Mouse (Mus musculus): ENCODE data around the gene Rnd1.
A peak's percentile ranks its signal among the peaks of the same experiment; 100 is the strongest.

Rnd1 gene

GRCm38 (mm10) chr15:98680660-98681059 lies 3.4 kb upstream of the Rnd1 start:
- no peak for DNase-seq (ENCODE audit: low spot score in 2 of 2)

- DNase-seq (ENCODE audit: low spot score in 2 of 2): no peak
Observed at GRCm38 (mm10) chr15:98677977-98678376, 716 bp upstream of the Rnd1 start.

DNA sequence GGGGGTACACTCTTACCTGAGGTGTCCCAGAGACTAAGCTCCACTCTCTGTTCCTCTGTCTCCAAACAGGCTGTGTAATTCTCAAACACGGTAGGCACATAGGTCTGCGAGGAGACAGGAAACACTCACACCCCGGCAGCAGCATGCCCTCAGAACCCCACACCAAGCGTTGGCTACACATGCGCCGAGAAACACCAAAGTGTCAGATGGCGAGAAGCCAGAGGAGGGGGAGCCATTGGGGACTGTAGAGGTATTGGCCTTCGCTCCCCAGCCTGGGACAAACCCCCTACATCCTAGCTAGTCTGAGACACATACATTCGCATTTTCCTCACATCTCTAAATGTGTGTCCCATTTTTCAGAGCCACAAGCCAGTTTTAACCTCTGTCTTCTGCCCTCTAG lies 790 bp downstream of the Rnd1 start:
- no peak for DNase-seq (ENCODE audit: low spot score in 2 of 2)

DNA sequence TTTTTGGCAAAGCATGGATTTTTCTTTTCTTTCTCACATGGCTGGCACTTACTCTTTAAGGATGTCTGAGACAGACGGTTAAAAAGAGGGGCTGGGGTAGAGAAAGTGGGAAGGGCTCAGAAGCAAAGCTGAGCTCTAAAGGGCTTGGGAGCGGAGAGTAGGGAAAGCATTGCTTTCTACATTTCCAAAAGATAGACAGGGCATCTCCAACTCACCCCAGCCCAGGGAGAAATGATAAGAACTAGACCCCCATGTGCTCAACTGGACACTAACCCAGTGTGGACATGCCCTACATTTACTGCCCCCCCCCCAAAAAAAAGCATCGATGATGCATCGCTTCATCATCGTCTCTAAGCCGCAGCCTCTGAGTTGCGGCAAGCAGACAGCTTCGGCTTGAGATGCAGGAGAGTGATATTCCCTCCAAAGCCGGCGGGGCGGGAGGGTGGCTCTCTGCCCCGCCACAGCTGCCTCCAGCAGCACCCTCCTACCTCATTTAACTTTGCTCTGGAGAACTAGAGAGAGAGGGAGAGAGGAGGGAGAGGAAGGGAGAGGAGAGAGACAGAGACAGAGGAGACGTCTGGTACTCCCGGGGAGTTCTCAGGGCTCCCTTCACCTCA lies 1.5 kb downstream of the Rnd1 start:
- DNase-seq (ENCODE audit: low spot score in 2 of 2): no peak

GRCm38 (mm10) chr15:98674994-98675545 lies 2.2 kb downstream of the Rnd1 start:
- DNase-seq (ENCODE audit: low spot score in 2 of 2): no peak

DNA sequence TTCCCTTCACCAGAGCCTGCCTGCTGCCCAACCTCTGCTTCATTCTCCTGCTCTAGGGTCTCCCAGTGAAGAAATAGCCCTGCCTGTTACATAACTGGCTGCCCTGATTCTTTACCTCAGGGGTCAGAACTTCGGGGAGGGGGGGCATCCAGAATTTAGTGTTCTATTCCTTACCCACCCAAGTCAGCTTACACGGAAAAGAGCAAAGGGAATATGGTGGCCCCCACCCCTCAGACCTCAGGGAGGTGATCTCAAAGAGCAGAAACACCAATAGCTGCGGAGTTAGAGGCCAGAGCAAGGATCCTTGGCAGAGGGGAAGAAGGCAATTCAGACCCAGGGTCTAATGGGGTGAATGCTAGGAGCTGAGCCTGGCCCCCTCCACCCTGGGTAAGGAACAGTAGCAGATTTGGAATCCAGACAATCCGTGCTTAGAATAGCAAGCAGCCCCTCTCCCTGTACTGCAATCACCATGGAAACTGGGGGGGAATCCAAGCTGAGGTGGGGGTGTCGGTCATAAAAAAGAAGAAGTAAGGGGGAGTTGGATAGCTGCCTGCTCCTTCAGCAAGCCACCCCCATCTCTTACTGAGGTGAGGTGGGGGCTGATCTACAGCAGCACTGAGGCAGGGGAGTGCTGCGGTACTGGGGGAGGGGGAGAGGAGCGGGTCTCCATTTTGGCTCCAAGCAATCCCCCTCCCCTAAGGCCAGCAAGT lies 2.8 kb downstream of the Rnd1 start:
- no peak for DNase-seq (ENCODE audit: low spot score in 2 of 2)

- DNase-seq (ENCODE audit: low spot score in 2 of 2): no peak
Observed at GRCm38 (mm10) chr15:98673732-98674131, 3.5 kb downstream of the Rnd1 start.

DNA sequence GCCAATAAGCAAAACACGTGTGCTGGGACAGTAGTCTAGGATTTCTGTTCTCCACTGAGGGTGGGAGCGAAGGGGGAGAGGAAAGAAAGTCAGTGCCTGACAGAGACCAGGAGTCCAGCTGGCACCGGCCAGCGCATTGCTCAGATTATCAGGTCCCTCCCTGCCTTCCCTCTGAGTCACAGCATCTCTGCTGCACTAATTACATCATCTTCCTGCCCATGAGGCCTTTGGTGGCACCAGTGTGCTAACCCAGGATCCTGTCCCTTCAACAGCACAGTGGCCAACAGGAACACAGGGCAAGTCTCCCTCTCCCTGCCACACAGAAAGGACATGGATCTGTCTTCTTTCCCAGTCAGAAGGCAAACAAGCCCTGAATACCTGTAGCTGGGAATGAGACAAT lies 4.7 kb downstream of the Rnd1 start:
- no peak for DNase-seq (ENCODE audit: low spot score in 2 of 2)

- DNase-seq (ENCODE audit: low spot score in 2 of 2): no peak
Observed at GRCm38 (mm10) chr15:98664042-98664907, 13.0 kb downstream of the Rnd1 start.

- DNase-seq (ENCODE audit: low spot score in 2 of 2): peak; percentile 93 to 99
Observed at GRCm38 (mm10) chr15:98662567-98663545, 14.4 kb downstream of the Rnd1 start, which contains the start of gene Ddx23. TSS of gene Ddx23 (minus strand) at chr15:98662894.

DNA sequence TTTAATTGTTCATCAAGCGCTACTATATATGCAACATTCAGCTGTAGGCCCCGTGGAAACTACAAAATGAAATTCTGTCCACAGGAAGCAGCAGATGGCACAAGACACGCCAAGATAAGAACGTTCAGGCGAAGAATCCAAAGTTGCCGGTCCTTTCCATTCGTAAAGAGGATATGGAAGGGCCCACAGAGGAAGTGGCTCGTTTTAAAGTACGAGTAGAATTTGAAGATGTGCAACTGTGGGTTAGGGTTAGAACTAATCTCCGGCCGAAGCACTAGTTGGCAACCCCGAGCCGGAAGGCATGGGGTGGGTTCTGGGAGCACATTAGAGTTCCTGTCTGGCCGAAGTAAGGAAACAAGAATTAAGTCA lies 15.1 kb downstream of the Rnd1 start:
- DNase-seq (ENCODE audit: low spot score in 2 of 2): no peak

GRCm38 (mm10) chr15:98656982-98657751 lies 20.1 kb downstream of the Rnd1 start:
- DNase-seq (ENCODE audit: low spot score in 2 of 2): no peak

GRCm38 (mm10) chr15:98652174-98652573 lies 25.1 kb downstream of the Rnd1 start:
- DNase-seq (ENCODE audit: low spot score in 2 of 2): no peak

DNA sequence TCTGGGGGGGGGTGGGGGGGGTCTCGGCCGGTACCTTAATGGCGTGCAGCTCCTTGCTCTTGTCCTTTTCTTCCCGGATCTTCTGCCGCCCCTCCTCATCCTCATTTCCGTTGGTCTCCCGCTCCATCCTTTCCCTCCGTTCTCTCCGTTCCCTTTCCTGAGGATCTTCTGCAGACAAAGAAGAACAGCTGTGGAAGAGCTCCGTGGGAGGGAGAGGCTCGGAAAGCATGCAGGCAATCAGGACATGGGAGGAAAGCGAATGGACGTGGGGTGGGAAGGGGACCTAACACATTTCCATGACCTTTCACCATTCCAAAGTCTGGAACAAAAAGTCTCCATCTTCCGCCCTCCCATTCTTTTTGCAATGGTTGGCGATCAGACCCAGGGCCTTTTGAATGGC lies 25.8 kb downstream of the Rnd1 start:
- DNase-seq (ENCODE audit: low spot score in 2 of 2): no peak

GRCm38 (mm10) chr15:98648071-98648470 lies 29.2 kb downstream of the Rnd1 start:
- DNase-seq (ENCODE audit: low spot score in 2 of 2): no peak

GRCm38 (mm10) chr15:98647308-98647707 lies 30.0 kb downstream of the Rnd1 start:
- DNase-seq (ENCODE audit: low spot score in 2 of 2): no peak

DNA sequence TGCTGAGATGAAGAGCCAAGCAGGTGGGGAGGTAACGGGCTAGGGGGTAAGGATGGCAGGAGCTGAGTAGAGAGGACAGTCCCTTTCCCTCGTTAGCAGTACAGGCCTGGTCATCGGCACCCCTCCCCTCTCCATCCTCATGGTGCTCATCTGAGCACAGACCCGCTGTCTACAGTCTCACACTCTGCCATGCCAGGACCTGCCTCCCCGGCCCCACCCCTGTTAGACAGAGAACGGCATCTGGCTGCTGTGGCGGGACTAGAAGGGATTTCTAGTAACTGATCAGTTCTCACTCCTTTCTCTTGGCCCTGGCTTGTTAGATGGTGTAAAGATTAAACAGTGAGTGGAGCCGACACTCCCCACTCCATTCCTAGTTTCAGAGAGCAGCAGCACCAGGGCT lies 30.5 kb downstream of the Rnd1 start:
- no peak for DNase-seq (ENCODE audit: low spot score in 2 of 2)

- DNase-seq (ENCODE audit: low spot score in 2 of 2): no peak
Observed at GRCm38 (mm10) chr15:98645057-98646026, 31.9 kb downstream of the Rnd1 start.

DNA sequence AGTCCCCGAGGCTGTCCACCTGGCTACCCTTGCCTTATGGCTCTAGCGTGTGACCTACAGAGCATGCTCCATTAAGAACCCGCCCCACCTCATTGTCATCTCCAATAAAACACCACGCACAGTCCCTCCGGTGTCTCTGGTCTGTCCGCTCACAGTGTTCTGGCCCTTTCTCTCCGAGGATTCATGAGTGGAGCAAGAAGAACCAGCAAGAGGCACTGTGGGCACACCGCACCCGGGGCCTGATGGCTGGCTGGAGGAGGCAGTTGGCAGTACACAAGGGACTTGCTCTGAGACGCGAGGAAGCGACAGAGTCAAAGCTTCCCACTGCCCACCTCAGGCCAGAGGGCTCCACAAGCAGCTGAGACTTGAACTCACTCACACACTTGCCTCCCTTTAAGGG lies 32.9 kb downstream of the Rnd1 start:
- DNase-seq (ENCODE audit: low spot score in 2 of 2): no peak

Measured in spleen, postnatal 10 days (tissue).